Mouse (Mus musculus): ENCODE data around the gene Slc7a15.

Gene Slc7a15

GRCm38 (mm10) chr12:8509693-8510092, 89.2 kb downstream of the Slc7a15 start:
- DNase-seq (ENCODE audit: low spot score in 2 of 2): no peak

DNA sequence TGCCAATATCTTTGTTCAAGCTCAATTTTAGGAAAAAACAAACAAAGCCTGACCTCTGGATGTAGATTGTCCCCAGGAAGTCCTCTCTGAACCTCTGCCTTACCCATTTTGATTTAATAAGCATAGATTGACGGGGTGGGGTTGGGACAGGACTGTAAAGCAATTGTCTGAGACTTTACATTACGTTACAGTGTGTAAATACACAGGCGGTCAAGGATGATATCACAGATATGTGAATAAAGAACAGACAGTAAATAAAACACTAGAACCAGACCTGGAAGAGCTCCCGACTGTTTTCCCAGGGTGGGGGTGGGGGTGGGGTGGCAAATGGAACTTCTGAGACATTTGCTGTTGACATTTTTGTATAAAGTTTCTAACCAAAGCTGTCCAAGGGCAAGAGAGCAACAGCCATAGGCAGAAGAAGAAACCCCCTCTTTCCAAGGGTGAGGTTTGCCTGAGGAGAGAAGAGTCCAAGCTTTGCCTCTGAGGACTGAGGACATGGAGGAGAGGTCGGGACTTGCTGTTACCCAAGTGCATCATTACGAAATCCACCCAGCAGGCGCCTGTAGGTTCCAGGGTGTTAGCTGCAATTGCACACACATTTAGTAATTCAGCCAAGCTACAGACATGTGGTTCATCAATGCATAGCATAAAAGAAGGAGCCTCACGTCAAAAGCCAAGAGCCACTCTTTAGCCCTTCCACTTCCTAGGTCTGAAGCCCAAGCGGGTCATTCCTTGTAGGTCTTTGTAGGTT, 91.7 kb downstream of the Slc7a15 start:
- DNase-seq (ENCODE audit: low spot score in 2 of 2): no peak

DNA sequence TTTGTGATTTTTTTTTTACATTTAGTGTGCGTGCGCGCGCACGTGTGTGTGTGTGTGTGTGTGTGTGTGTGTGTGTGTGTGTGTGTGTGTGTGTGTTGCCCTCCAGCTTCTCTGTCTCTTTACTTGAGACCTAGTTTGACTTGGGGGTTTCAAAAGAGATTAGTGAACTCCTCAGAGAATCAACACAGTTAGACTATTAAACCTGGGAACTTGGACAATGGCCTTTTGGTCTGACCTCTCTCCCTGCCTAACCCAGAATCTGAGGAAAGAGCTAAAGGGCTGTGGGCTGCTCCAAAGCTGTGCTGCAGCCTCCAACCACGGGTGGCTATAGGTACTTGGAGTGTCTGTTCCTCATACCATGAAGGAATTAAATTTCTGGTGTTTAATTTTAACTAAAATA, 94.7 kb downstream of the Slc7a15 start:
- DNase-seq (ENCODE audit: low spot score in 2 of 2): no peak

DNA sequence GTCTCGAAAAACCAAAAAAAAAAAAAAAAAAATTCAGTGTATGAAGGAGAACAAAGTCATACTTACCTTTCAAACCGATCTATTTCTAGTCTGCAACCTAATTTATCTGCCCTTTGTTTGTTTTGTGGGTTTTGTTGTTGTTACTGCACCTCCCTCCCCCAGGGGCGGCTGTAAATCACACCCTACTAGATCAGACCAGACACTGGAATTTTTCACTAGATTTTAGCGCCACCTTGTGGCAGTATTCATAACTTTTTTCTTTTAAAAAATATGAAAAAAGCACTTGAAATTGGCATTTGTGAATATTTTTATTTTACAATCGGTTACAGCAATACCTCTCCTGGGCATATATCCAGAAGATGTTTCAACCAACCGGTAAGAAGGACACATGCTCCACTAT, 96.3 kb downstream of the Slc7a15 start:
- peak; percentile 58 to 65 for DNase-seq (ENCODE audit: low spot score in 2 of 2)

DNA sequence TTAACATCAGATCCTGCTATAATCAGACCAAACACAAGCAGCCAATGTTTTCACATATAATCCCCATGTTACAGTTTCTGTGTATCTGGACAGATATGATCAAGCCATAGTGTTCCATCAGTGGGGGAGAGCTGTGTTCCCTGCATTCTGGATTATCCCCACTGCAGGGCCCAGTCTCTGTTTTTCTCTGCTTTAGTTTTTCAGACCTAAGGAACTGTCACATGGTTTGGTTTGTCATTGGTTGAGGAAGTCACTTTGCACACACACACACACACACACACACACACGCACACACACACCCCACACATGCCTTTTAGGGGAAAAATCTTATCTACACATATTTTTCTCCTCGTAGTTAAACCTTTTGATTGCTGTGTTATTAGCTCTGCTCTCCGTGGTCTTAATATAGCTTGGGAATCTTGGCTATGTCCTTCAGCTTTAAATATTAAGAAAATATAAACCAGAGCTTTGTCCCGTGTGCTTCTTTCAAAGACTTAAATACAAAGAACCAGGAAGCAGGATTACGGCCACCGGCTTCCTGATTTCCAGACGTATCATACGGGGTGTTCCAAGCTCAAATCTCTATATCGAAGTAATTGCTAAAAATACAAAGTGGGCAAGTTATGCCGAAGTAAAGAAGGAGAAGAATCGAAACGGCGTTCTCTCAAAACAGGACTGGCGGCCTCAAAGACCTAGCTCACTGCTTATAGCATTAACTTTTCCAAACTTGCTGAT, 97.1 kb downstream of the Slc7a15 start:
- DNase-seq (ENCODE audit: low spot score in 2 of 2): no peak

- no peak for DNase-seq (ENCODE audit: low spot score in 2 of 2)
These were observed 98.0 kb downstream of the Slc7a15 start for GRCm38 (mm10) chr12:8500597-8501570.

DNA sequence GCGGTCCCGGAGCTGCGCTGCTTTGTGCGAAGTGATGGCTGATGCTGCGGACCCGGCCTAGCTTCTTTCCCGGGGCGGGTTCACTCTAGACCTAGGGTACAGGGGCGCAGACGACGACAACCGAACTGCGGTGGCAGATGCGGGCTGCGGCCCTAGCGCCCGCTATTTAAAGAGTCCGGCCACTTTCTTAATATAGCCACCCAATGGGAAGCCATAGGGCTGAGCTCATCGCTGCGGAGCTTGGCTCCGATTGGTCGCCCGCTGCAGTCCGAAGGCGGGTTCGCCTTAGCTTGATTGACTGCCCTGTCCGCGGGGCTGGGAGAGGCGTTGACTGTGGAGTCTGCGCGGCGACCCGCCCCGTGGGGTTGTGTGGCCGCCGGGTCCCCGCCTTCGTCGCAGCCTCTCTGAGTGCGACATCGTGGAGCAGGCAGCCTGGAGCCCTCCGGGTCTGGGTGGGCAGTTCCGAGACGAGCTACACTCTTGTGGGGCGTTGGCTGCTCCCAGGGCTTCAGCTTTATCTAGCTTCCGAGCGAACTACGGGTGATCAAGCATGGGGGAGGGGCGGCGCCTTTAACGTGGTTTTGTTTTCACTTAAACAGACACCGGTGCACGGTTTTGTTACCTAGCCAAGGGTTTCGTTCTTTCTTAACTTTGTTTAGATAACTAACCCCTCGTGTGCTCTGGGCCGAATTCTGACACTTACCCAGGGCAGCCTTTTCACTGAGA, 98.8 kb downstream of the Slc7a15 start, which contains the start of gene Rhob:
TSS of gene Rhob (minus strand) at position 139 of the 726 bp plus-strand sequence.
- DNase-seq (ENCODE audit: low spot score in 2 of 2): peak; percentile 98 to 99

- DNase-seq (ENCODE audit: low spot score in 2 of 2): peak; percentile 75 to 76
These were observed 99.6 kb downstream of the Slc7a15 start for GRCm38 (mm10) chr12:8499001-8499870.

- peak; percentile 68 to 72 for DNase-seq (ENCODE audit: low spot score in 2 of 2)
These were observed 100.3 kb downstream of the Slc7a15 start for GRCm38 (mm10) chr12:8498591-8499000.

GRCm38 (mm10) chr12:8498148-8498571, 100.7 kb downstream of the Slc7a15 start:
- peak; percentile 51 for DNase-seq (ENCODE audit: low spot score in 2 of 2)

DNA sequence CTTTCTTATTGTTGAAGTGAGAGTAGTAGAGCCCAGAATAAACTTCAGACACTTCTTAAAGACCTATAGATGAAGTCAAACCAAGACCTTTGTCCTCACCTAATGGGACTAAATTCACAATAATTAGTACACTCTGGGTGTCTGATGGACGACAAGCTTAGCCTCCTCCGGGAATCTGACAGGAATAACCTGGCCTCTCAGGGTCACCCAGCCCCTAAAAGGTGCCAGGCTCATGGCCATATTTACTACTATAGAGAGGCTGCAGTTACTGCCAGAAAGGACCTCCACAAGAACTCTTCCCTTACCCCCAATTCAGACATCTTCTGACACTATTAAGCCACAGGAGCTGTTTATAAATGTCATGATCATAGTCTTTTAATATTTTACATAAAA, 101.6 kb downstream of the Slc7a15 start:
- DNase-seq (ENCODE audit: low spot score in 2 of 2): no peak

- no peak for DNase-seq (ENCODE audit: low spot score in 2 of 2)
These were observed 102.1 kb downstream of the Slc7a15 start for GRCm38 (mm10) chr12:8496679-8497313.

DNA sequence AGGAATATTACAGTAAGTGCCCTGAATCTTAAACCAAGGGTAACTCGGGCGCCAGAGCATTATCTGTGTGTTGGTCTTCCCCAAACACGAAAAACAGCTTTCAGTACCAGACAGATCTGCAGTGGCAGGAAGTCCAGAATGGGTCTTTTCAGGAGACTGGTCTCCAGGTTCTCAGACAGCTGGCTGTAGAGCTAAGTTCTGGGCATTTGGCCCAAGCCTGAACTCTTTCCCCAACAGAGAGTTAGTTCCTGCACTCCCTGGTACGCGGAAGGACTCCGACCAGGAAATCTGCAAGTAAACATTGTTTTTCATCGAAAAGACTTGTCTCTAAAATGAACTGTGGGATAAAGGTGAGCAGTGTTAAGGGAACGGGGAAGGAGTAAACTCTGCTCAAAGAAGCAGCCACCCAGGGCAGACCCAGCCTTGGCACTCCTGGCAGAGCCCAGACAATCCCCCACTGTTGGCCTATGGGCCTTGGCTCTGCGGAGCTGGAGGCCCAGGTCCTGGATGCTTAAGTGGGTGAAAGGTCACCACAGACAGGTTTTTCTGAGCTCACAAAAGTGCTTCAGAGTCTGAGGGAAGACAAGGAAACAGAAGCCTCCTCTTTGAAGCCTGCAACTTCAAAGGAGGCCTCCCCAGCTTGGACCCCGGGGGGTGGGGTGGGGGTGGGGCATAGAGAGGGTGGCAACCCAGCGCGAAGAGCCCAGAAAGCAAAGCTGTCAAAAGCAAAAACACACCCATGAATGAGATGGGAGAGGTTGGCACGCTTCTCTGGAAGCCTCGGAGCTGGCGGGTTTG, 102.8 kb downstream of the Slc7a15 start:
- peak; percentile 76 to 86 for DNase-seq (ENCODE audit: low spot score in 2 of 2)

DNA sequence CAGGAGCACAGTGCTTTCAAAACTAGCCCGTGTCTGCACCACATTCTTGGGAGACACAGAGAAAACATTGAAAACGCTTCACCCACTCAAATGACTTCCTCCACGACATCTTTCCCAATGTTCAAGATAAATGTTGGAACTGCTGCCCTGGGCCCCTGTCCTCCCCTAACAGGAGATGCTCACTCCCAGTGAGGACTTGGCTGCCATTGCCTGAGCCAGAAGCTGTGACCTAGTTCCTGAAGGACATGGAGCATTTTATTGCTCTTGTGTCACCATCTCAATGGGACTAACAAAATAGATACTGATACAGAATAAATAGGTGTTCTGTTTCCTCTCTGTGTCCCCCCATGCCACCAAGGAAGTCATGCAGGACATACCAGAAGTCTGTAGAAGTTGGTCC, 104.2 kb downstream of the Slc7a15 start:
- DNase-seq (ENCODE audit: low spot score in 2 of 2): no peak

DNA sequence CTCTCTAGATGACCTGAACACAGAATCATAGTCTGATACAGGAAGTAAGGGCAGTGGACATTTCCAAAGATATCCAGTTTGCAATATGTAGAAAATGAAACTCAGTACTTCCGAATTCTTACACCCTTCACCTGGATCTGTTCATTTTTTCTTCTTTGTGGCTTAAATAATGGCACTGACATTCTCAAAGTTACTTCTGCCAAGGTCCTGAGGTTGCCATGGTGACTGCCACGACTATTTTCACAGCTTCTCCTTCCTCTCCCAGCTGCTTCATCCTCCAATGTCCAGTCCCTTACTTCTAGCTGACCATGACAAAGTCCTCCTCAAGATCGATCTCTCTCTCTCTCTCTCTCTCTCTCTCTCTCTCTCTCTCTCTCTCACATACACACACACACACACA, 105.5 kb downstream of the Slc7a15 start:
- DNase-seq (ENCODE audit: low spot score in 2 of 2): no peak

DNA sequence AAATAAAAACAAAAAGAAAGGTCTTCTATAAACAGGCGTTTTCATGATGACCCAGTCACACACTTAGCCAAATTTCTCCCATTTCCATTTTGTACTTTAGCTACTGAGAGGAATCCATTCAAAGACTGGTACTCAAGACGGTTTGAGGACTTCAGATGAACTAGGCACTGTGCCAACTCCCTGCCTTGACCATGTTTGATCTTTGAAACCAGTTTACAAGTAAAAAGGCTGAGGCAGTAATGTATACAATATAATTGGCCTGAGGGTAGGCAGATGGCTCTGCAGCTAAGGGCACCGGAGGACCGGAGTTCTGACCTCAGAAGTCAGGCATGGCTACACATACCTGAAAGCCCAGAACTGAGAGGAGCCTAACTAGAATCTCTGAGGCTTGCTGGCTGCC, 109.8 kb downstream of the Slc7a15 start:
- DNase-seq (ENCODE audit: low spot score in 2 of 2): no peak

DNA sequence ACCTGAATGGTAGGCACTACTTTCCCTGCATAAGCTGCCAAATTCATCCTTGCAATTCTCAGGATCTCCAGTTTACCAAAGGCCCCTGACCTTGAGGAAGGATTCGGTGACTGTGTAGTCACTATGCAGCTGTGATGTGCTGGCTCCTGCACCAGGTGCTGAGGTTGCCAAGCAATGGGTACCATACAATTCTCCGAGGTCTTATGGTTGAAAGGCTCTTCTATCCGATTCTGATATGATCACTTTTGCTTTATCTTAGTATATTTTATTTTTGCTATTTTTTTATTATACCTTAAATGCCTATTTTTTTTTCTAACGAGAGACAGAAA, 110.2 kb downstream of the Slc7a15 start:
- no peak for DNase-seq (ENCODE audit: low spot score in 2 of 2)

- peak; percentile 63 to 65 for DNase-seq (ENCODE audit: low spot score in 2 of 2)
These were observed 110.8 kb downstream of the Slc7a15 start for GRCm38 (mm10) chr12:8487959-8488651.
